Mouse (Mus musculus): ENCODE data around the gene Sec14l1. TPM values are rescaled to one million over a fixed set of nuclear protein-coding genes. Genes with fewer than 3 reads are reported as not detected.

Sec14l1 gene
- polyA plus RNA-seq, 1 experiment: 46.1 TPM

- no peaks in the 10 kb centered on the region for H3K27me3 ChIP-seq (replicated peaks)
- H3K9me3 ChIP-seq: no peaks in the 10 kb centered on the region
- H3K4me3 ChIP-seq (replicated peaks): peak overlapping the region; percentile 98
- TF ChIP-seq FLI1 (IDR thresholded peaks at IDR 0.05; ENCODE audit: low read length) (no peak), GATA1 (IDR thresholded peaks at IDR 0.05; ENCODE audit: borderline replicate concordance, low read length) (no peak)
- H3K4me1 ChIP-seq: peaks cover 84% of the 10 kb centered on the region
- peaks cover 55% of the 10 kb centered on the region for H3K36me3 ChIP-seq (replicated peaks; ENCODE audit: low read length)
Measured at GRCm38 (mm10) chr11:117116350-117117303, 1.7 kb downstream of the Sec14l1 start.

- H3K4me3 ChIP-seq (replicated peaks): no peak overlapping the region
- no peaks in the 10 kb centered on the region for H3K27me3 ChIP-seq (replicated peaks)
- H3K4me1 ChIP-seq: peaks cover 86% of the 10 kb centered on the region
- no peaks in the 10 kb centered on the region for H3K9me3 ChIP-seq
- peaks cover 57% of the 10 kb centered on the region for H3K36me3 ChIP-seq (replicated peaks; ENCODE audit: low read length)
- TF ChIP-seq GATA1 (IDR thresholded peaks at IDR 0.05; ENCODE audit: borderline replicate concordance, low read length) (no peak), FLI1 (IDR thresholded peaks at IDR 0.05; ENCODE audit: low read length) (no peak)
Measured at GRCm38 (mm10) chr11:117117321-117117720, 2.4 kb downstream of the Sec14l1 start.

GRCm38 (mm10) chr11:117117791-117118190 is 2.8 kb downstream of the Sec14l1 start:
- Histone ChIP-seq H3K9me3 (no peaks in the 10 kb centered on the region), H3K27me3 (replicated peaks) (no peaks in the 10 kb centered on the region), H3K4me1 (peaks cover 86% of the 10 kb centered on the region), H3K4me3 (replicated peaks) (no peak overlapping the region), H3K36me3 (replicated peaks; ENCODE audit: low read length) (peaks cover 62% of the 10 kb centered on the region)
- no peak for TF ChIP-seq FLI1 (IDR thresholded peaks at IDR 0.05; ENCODE audit: low read length)
- no peak for TF ChIP-seq GATA1 (IDR thresholded peaks at IDR 0.05; ENCODE audit: borderline replicate concordance, low read length)

GRCm38 (mm10) chr11:117118248-117118647 is 3.3 kb downstream of the Sec14l1 start:
- H3K4me3 ChIP-seq (replicated peaks): no peak overlapping the region

GRCm38 (mm10) chr11:117118721-117119321 is 3.9 kb downstream of the Sec14l1 start:
- peaks cover 85% of the 10 kb centered on the region for H3K4me1 ChIP-seq
- no peaks in the 10 kb centered on the region for H3K27me3 ChIP-seq (replicated peaks)
- H3K4me3 ChIP-seq (replicated peaks): peak overlapping the region; percentile 14
- H3K36me3 ChIP-seq (replicated peaks; ENCODE audit: low read length): peaks cover 68% of the 10 kb centered on the region
- TF ChIP-seq GATA1 (IDR thresholded peaks at IDR 0.05; ENCODE audit: borderline replicate concordance, low read length) (no peak), FLI1 (IDR thresholded peaks at IDR 0.05; ENCODE audit: low read length) (no peak)
- no peaks in the 10 kb centered on the region for H3K9me3 ChIP-seq

More at GRCm38 (mm10) chr11:117118248-117118647, 3.3 kb downstream of the Sec14l1 start:
- Histone ChIP-seq H3K4me1 (peaks cover 85% of the 10 kb centered on the region), H3K9me3 (no peaks in the 10 kb centered on the region), H3K27me3 (replicated peaks) (no peaks in the 10 kb centered on the region), H3K36me3 (replicated peaks; ENCODE audit: low read length) (peaks cover 66% of the 10 kb centered on the region)
- TF ChIP-seq FLI1 (IDR thresholded peaks at IDR 0.05; ENCODE audit: low read length): no peak
- TF ChIP-seq GATA1 (IDR thresholded peaks at IDR 0.05; ENCODE audit: borderline replicate concordance, low read length): no peak

GRCm38 (mm10) chr11:117119723-117120122 is 4.8 kb downstream of the Sec14l1 start:
- Histone ChIP-seq H3K4me1 (peaks cover 87% of the 10 kb centered on the region), H3K27me3 (replicated peaks) (no peaks in the 10 kb centered on the region), H3K4me3 (replicated peaks) (no peak overlapping the region), H3K9me3 (no peaks in the 10 kb centered on the region), H3K36me3 (replicated peaks; ENCODE audit: low read length) (peaks cover 77% of the 10 kb centered on the region)
- TF ChIP-seq GATA1 (IDR thresholded peaks at IDR 0.05; ENCODE audit: borderline replicate concordance, low read length) (no peak), FLI1 (IDR thresholded peaks at IDR 0.05; ENCODE audit: low read length) (no peak)

- Histone ChIP-seq H3K27me3 (replicated peaks) (no peaks in the 10 kb centered on the region), H3K9me3 (no peaks in the 10 kb centered on the region), H3K4me1 (peaks cover 92% of the 10 kb centered on the region), H3K36me3 (replicated peaks; ENCODE audit: low read length) (peaks cover 82% of the 10 kb centered on the region), H3K4me3 (replicated peaks) (peak overlapping the region; percentile 70)
- TF ChIP-seq GATA1 (IDR thresholded peaks at IDR 0.05; ENCODE audit: borderline replicate concordance, low read length) (no peak), FLI1 (IDR thresholded peaks at IDR 0.05; ENCODE audit: low read length) (no peak)
Measured at GRCm38 (mm10) chr11:117120285-117121163, 5.6 kb downstream of the Sec14l1 start.

GRCm38 (mm10) chr11:117121164-117121535 is 6.2 kb downstream of the Sec14l1 start:
- H3K4me1 ChIP-seq: peaks cover 93% of the 10 kb centered on the region
- no peak overlapping the region for H3K4me3 ChIP-seq (replicated peaks)
- TF ChIP-seq FLI1 (IDR thresholded peaks at IDR 0.05; ENCODE audit: low read length) (no peak), GATA1 (IDR thresholded peaks at IDR 0.05; ENCODE audit: borderline replicate concordance, low read length) (no peak)
- H3K27me3 ChIP-seq (replicated peaks): no peaks in the 10 kb centered on the region
- H3K36me3 ChIP-seq (replicated peaks; ENCODE audit: low read length): peaks cover 88% of the 10 kb centered on the region
- H3K9me3 ChIP-seq: no peaks in the 10 kb centered on the region

- Histone ChIP-seq H3K27me3 (replicated peaks) (no peaks in the 10 kb centered on the region), H3K4me3 (replicated peaks) (no peak overlapping the region), H3K4me1 (peaks cover 91% of the 10 kb centered on the region), H3K9me3 (no peaks in the 10 kb centered on the region), H3K36me3 (replicated peaks; ENCODE audit: low read length) (peaks cover 87% of the 10 kb centered on the region)
- TF ChIP-seq GATA1 (IDR thresholded peaks at IDR 0.05; ENCODE audit: borderline replicate concordance, low read length) (no peak), FLI1 (IDR thresholded peaks at IDR 0.05; ENCODE audit: low read length) (no peak)
Measured at GRCm38 (mm10) chr11:117121954-117122353, 7.0 kb downstream of the Sec14l1 start.
